Mouse (Mus musculus) CH12.LX (cell line): ENCODE results near the gene Kcnj1.

Experiments
- CTCF ChIP-seq, 2 experiments: IDR thresholded peaks in 1 of 2; conservative IDR thresholded peaks in 1 of 2; 2 replicates each; pipeline ENCODE4 v1.5.1; 2011 to 2012; ENCODE audit warnings: low read depth in 2 of 2, low read length in 2 of 2, improper control_type of control experiment in 1 of 2, inconsistent platforms in 1 of 2, mild to moderate bottlenecking in 1 of 2, moderate library complexity in 1 of 2
- MEF2A ChIP-seq: IDR thresholded peaks from 2 replicates; pipeline ENCODE4 v1.6.1; 2014; ENCODE audit warnings: low read depth, mild to moderate bottlenecking, inconsistent platforms, low read length, improper control_type of control experiment, borderline replicate concordance
- POLR2A ChIP-seq: IDR thresholded peaks from 2 replicates; pipeline ENCODE4 v1.6.1; 2011; ENCODE audit warnings: low read depth, mild to moderate bottlenecking, improper control_type of control experiment, low read length

DNA sequence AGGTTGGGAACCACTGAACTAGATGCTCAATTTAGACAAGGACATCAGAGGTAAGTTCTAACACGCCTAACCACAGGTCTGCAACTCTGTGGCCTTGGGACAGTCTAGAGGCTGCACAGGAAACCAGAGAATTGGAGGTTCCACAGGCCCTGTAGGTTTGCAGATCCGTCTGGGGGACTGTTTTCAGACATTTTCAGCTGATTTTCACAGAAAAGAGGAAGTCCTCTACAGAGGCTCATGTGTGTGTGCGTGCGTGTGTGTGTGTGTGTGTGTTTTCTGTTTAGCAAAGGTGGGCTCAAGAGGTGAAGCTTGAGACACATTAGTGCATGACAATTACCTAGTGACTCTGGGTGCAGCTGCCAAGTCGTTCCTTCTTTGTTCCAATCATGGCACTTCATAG, 18.8 kb downstream of the Kcnj1 start:
- TF ChIP-seq POLR2A (no peak), MEF2A (peak; percentile 80), CTCF (conservative IDR thresholded peaks at IDR 0.05 in 1 of 2, IDR thresholded peaks at IDR 0.05 in 1 of 2; ENCODE audit: low read depth in 2 of 2, low read length in 2 of 2) (no peak)
